Mouse (Mus musculus): Measurements from ENCODE around the gene Scand1. TPM values are rescaled to one million over a fixed set of nuclear protein-coding genes. Genes with fewer than 3 reads are reported as not detected.
A peak's percentile ranks its signal among the peaks of the same experiment; 100 is the strongest.

Gene Scand1
- total RNA-seq, 2 experiments from 2014 or later = 61.1 to 65.0 TPM

- intact Hi-C loops (cut with DNase I; ENCODE audit: low total_unique reads) = no loop called here
- DNase-seq = no peak
Observed at GRCm38 (mm10) chr2:156310945-156311344, 1.6 kb downstream of the Scand1 start.

DNA sequence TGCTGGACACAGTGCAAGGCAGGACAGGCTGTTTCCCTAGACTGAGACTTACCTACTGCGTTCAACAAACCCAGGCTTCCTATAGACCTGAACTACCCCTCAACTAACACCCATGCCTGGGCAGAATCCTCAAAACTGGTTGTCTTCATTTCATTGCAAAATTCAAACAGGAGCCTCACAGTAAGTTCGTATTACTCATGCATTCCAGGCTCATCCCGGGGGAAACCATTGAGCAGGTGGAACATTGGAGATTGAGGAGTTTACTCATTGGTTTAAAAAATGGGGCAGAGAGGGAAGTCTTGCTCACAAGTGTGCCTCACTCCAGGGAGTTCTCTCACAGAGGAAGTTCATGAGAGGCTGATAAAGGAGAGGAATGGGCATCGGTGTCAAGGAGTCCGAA lies 2.0 kb downstream of the Scand1 start:
- intact Hi-C loops (cut with DNase I; ENCODE audit: low total_unique reads) = no loop called here
- no peak for DNase-seq

- DNase-seq = no peak
- intact Hi-C loops (cut with DNase I; ENCODE audit: low total_unique reads) = no loop called here
Observed at GRCm38 (mm10) chr2:156309948-156310347, 2.6 kb downstream of the Scand1 start.

- DNase-seq = peak; percentile 7
- intact Hi-C loops (cut with DNase I; ENCODE audit: low total_unique reads) = no loop called here
Observed at GRCm38 (mm10) chr2:156307261-156307660, 5.2 kb downstream of the Scand1 start.

GRCm38 (mm10) chr2:156305818-156306217 lies 6.7 kb downstream of the Scand1 start:
- intact Hi-C loops (cut with DNase I; ENCODE audit: low total_unique reads) = no loop called here

GRCm38 (mm10) chr2:156304351-156304750 lies 8.2 kb downstream of the Scand1 start:
- intact Hi-C loops (cut with DNase I; ENCODE audit: low total_unique reads) = no loop called here
- DNase-seq = no peak

More at GRCm38 (mm10) chr2:156305818-156306217, 6.7 kb downstream of the Scand1 start:
- no peak for DNase-seq

DNA sequence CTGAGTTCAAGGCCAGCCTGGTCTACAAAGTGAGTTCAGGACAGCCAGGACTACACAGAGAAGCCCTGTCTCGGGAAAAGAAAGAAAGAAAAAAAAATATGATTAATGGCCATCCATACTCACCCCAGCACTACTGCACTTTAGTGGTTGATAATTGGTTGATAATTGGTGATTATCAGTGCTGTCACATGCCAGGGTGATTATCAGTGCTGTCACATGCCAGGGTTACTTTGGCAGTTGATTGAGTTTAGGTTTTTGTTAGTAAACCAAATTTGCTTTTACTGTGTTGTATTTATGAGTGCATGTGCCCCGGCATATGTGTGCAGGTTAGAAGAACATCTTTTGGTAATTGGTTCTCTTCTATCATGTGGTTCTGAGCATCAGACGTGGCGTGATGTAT lies 10.4 kb downstream of the Scand1 start:
- DNase-seq = no peak
- intact Hi-C loops (cut with DNase I; ENCODE audit: low total_unique reads) = no loop called here

DNA sequence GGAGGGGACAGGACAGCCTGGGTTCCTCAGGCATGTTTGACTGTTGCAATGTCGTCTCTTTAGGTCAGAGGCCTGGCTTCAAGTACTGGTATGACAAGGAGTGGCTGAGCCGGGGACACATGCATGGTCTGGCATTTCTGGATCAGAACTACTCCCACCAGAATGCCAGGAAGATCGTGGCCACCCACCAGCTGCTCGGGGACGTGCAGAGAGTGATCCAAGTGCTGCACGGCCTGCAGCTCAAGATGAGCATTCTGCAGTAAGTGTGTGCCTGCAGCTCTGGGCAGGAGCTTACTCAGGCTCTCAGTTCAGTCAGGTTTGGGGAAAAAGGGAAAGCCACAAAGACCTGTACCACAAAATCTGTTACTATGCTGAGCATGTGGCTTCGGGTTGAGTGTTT lies 14.0 kb downstream of the Scand1 start:
- intact Hi-C loops (cut with DNase I; ENCODE audit: low total_unique reads) = no loop called here
- DNase-seq = no peak

- intact Hi-C loops (cut with DNase I; ENCODE audit: low total_unique reads) = no loop called here
- no peak for DNase-seq
Observed at GRCm38 (mm10) chr2:156297653-156298052, 14.9 kb downstream of the Scand1 start.

- intact Hi-C loops (cut with DNase I; ENCODE audit: low total_unique reads) = no loop called here
- no peak for DNase-seq
Observed at GRCm38 (mm10) chr2:156296190-156296589, 16.3 kb downstream of the Scand1 start.

DNA sequence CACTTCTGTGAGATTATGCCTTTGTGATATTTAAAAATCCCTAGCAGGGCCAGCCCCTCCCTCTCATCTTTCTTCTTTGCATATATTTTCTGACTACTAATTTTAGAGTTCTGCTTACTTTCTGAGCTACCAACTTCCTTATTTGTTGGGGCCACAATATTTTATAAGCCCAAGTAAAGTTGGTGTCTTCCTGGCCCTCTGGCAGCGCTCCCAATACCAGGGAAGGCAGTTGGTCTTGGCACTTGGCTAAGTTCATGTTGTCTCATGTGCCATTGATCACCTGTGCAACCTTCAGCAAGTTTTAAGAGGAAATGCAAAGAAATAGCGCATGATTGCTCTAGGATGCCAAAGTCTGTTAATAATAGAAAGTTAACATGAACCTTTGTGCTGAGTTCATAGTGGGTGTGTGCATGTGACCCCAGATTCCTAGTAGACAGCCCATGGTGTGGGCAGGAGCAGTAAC lies 16.9 kb downstream of the Scand1 start:
- DNase-seq = no peak
- intact Hi-C loops (cut with DNase I; ENCODE audit: low total_unique reads) = no loop called here

GRCm38 (mm10) chr2:156291998-156292397 lies 20.5 kb downstream of the Scand1 start:
- DNase-seq = no peak
- intact Hi-C loops (cut with DNase I; ENCODE audit: low total_unique reads) = no loop called here

DNA sequence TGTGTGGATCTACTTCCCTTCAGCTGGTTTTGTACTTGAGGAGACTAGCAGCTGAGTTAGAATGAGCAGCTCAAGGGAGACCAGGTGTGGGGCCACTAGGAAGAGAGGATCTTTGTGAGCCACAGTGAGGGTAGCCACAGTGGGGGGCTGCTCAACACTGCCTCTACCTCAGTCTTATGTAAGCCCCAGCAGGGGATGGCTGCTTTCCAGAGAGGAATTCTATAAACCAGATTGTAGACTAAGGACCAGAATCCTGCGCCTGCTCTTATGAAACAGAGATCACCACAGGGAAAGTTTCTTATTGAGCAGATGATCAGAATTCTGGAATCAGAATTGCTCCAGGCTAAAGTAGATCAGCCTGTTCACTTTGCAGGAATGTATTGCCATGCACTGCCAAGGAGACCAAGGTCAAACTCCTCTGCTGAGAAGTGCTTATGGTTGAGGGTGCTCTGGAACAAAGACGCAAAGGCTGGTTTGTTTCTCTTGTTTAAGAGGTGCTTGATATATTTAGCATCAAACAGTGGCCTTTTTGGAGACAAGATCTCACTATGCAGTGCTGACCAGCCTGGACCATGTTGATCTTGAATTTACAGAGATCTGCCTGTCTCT lies 22.8 kb downstream of the Scand1 start:
- intact Hi-C loops (cut with DNase I; ENCODE audit: low total_unique reads) = no loop called here
- no peak for DNase-seq

- intact Hi-C loops (cut with DNase I; ENCODE audit: low total_unique reads) = no loop called here
- no peak for DNase-seq
Observed at GRCm38 (mm10) chr2:156288222-156288621, 24.3 kb downstream of the Scand1 start.

DNA sequence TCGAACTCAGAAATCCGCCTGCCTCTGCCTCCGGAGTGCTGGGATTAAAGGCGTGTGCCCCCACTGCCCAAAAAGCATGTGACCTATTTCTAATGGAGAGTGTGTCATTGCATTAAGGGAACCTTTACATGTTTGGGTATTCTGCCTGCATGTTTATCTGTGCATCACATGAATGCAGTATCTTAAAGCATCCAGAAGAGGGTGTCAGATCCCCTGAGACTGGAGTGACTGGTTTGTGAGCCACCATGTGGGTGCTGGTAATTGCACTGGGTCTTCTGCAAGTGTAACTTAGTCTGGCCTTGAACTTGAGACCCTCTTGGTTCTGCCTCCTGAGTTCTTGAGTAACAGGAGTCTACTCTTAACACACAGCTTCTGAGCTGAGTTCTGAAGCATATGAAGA lies 25.8 kb downstream of the Scand1 start:
- intact Hi-C loops (cut with DNase I; ENCODE audit: low total_unique reads) = no loop called here

GRCm38 (mm10) chr2:156285161-156285560 lies 27.3 kb downstream of the Scand1 start:
- intact Hi-C loops (cut with DNase I; ENCODE audit: low total_unique reads) = no loop called here
- DNase-seq = no peak

More for the DNA sequence above, 25.8 kb downstream of the Scand1 start:
- no peak for DNase-seq

- intact Hi-C loops (cut with DNase I; ENCODE audit: low total_unique reads) = no loop called here
- no peak for DNase-seq
Observed at GRCm38 (mm10) chr2:156281227-156281626, 31.3 kb downstream of the Scand1 start.

GRCm38 (mm10) chr2:156278226-156279017 lies 34.1 kb downstream of the Scand1 start:
- peak; percentile 76 for DNase-seq
- intact Hi-C loops (cut with DNase I; ENCODE audit: low total_unique reads) = loop anchor here (10.0 kb wide), 1 partner anchor 314 kb away; no protein-coding TSS in a partner anchor

DNA sequence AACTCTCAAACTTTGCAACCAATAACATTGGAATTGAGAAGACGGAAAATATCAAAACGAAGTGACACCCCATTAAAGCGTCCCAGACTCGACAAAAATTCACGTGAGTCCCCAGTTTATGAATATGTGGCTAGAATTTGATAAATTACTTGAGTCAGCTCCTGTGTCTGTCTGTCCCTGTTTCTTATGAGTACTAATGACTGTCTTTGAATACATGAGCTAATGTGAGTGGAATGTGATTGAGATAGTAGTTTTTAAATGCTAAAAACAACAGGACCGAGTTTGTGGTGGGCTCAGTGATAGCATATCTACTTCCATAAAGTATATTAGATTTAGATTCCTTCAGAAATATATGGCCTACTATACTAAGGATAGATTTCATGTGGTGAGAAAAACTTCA lies 40.0 kb downstream of the Scand1 start:
- DNase-seq = no peak
- intact Hi-C loops (cut with DNase I; ENCODE audit: low total_unique reads) = loop anchor here (10.0 kb wide), 1 partner anchor 308 kb away; no protein-coding TSS in a partner anchor

DNA sequence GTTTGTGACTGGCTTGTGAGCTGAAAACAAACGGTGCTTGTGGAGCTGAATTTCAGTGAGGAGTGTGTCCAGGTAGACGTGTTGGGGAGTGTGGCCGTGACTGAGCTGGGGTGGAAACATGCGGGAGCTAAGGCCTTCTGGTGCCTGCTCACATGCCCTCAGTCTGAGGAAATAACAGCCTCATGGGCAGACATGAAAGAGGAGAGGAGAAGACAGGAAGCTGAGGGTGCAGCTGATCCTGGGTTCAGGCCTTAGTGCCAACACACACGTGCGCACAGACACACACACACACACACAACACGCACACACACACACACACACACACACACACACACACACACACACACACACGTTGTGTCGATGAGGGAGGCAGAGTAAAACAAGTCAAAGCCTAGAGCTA lies 44.9 kb downstream of the Scand1 start:
- intact Hi-C loops (cut with DNase I; ENCODE audit: low total_unique reads) = no loop called here
- no peak for DNase-seq
